Mouse (Mus musculus): Measurements from ENCODE around the gene Gsta2. TPM values are rescaled to one million over a fixed set of nuclear protein-coding genes. Genes with fewer than 3 reads are reported as not detected.
"Not testable (repeated sequence)": the region's sequence is repeated elsewhere in the genome, so short reads cannot be mapped to it uniquely, and the experiment has no call there.

Gsta2 gene
- polyA plus RNA-seq, 1 experiment from 2014 or later = 31.3 TPM

DNA sequence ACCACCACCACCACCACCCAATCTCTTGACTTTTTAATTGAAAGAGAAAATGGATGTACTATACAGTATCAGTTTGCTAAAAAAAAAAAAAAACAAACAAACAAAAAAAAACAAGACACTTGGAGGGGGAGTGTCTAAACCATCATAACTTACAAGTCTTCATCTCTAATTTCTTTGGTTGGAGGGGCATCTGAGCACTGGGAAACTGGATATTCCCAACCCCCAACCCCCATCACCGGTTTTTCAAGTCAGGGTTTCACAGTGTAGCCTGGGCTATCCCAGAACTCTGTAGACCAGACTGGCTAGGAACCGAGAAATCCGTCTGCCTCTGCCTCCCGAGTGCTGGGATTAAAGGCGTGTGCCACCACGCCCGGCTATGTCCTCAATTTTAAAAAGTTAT lies 14.2 kb upstream of the Gsta2 start:
- no peak for ATAC-seq (ENCODE audit: insufficient read depth, low FRiP score)
- 83% methylated on average over 7 of the region's 7 CpGs for WGBS
- H3K27ac ChIP-seq (ENCODE audit: low read length) = no peak overlapping the region
- H3K9ac ChIP-seq (ENCODE audit: low read length) = no peak overlapping the region
- H3K36me3 ChIP-seq (ENCODE audit: control insufficient read depth, insufficient read depth, low read length) = no peaks in the 10 kb centered on the region
- H3K27me3 ChIP-seq (ENCODE audit: control insufficient read depth, insufficient read depth, low read length) = no peaks in the 10 kb centered on the region
- H3K9me3 ChIP-seq (replicated peaks; ENCODE audit: control insufficient read depth, low read length) = no peaks in the 10 kb centered on the region
- no peaks in the 10 kb centered on the region; the same call in 1 of the 2 replicates for H3K4me1 ChIP-seq (ENCODE audit: control insufficient read depth, insufficient read depth, low read length)
- no peak overlapping the region for H3K4me3 ChIP-seq (replicated peaks; ENCODE audit: low read length)
- no peak overlapping the region for H3K4me2 ChIP-seq (ENCODE audit: low read depth, low read length)

- WGBS = 82% methylated on average over 2 of the region's 2 CpGs
- no peaks in the 10 kb centered on the region; the same call in 1 of the 2 replicates for H3K4me1 ChIP-seq (ENCODE audit: control insufficient read depth, insufficient read depth, low read length)
- no peak overlapping the region for H3K27ac ChIP-seq (ENCODE audit: low read length)
- H3K9ac ChIP-seq (ENCODE audit: low read length) = no peak overlapping the region
- no peaks in the 10 kb centered on the region for H3K36me3 ChIP-seq (ENCODE audit: control insufficient read depth, insufficient read depth, low read length)
- no peak for ATAC-seq (ENCODE audit: insufficient read depth, low FRiP score)
- no peaks in the 10 kb centered on the region for H3K9me3 ChIP-seq (replicated peaks; ENCODE audit: control insufficient read depth, low read length)
- no peak overlapping the region for H3K4me2 ChIP-seq (ENCODE audit: low read depth, low read length)
- H3K4me3 ChIP-seq (replicated peaks; ENCODE audit: low read length) = no peak overlapping the region
- no peaks in the 10 kb centered on the region for H3K27me3 ChIP-seq (ENCODE audit: control insufficient read depth, insufficient read depth, low read length)
Observed at GRCm38 (mm10) chr9:78369349-78369748, 13.8 kb upstream of the Gsta2 start.

GRCm38 (mm10) chr9:78368671-78369293 lies 13.2 kb upstream of the Gsta2 start:
- 67% methylated on average over 3 of the region's 3 CpGs for WGBS
- Histone ChIP-seq H3K27ac (ENCODE audit: low read length) (no peak overlapping the region), H3K9me3 (replicated peaks; ENCODE audit: control insufficient read depth, low read length) (no peaks in the 10 kb centered on the region), H3K9ac (ENCODE audit: low read length) (no peak overlapping the region), H3K4me3 (replicated peaks; ENCODE audit: low read length) (no peak overlapping the region), H3K4me1 (ENCODE audit: control insufficient read depth, insufficient read depth, low read length) (no peaks in the 10 kb centered on the region; the same call in 1 of the 2 replicates), H3K36me3 (ENCODE audit: control insufficient read depth, insufficient read depth, low read length) (no peaks in the 10 kb centered on the region), H3K27me3 (ENCODE audit: control insufficient read depth, insufficient read depth, low read length) (no peaks in the 10 kb centered on the region), H3K4me2 (ENCODE audit: low read depth, low read length) (no peak overlapping the region)
- ATAC-seq (ENCODE audit: insufficient read depth, low FRiP score) = no peak

- not testable (repeated sequence) for H3K4me2 ChIP-seq (ENCODE audit: low read depth, low read length); H3K4me3 ChIP-seq (replicated peaks; ENCODE audit: low read length); H3K9ac ChIP-seq (ENCODE audit: low read length); H3K27me3 ChIP-seq (ENCODE audit: control insufficient read depth, insufficient read depth, low read length); H3K27ac ChIP-seq (ENCODE audit: low read length); H3K36me3 ChIP-seq (ENCODE audit: control insufficient read depth, insufficient read depth, low read length); H3K9me3 ChIP-seq (replicated peaks; ENCODE audit: control insufficient read depth, low read length); ATAC-seq (ENCODE audit: insufficient read depth, low FRiP score); H3K4me1 ChIP-seq (ENCODE audit: control insufficient read depth, insufficient read depth, low read length)
- WGBS = 87% methylated on average over 16 of the region's 16 CpGs
Observed at GRCm38 (mm10) chr9:78367959-78368358, 12.4 kb upstream of the Gsta2 start, which contains the start of gene Dppa5a. Dppa5a (minus strand) TSS chr9:78368177.

GRCm38 (mm10) chr9:78365850-78366544 lies 10.4 kb upstream of the Gsta2 start:
- ATAC-seq (ENCODE audit: insufficient read depth, low FRiP score) = no peak
- 64% methylated on average over 13 of the region's 13 CpGs for WGBS

DNA sequence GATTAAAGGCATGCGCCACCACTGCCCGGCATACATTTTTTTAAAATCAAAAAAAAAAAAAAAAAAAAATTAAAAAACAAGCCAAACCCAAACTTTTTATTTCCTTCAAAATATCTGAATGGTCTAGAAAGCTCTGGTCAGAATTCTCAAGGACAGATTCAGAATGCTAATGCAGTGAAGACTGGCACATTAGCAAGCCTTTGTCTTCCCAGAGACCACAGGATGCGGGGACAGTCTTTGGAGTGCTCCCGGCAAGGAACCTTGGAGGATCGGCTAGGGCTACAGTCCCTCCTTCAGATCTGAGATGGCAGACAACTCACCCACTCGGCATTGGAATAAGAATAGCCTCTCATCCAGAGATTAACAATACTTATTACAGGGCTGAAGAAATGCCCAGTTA lies 9.1 kb upstream of the Gsta2 start:
- no peak overlapping the region for H3K27ac ChIP-seq (ENCODE audit: low read length)
- H3K36me3 ChIP-seq (ENCODE audit: control insufficient read depth, insufficient read depth, low read length) = no peaks in the 10 kb centered on the region
- no peak overlapping the region for H3K4me3 ChIP-seq (replicated peaks; ENCODE audit: low read length)
- no peak for ATAC-seq (ENCODE audit: insufficient read depth, low FRiP score)
- H3K27me3 ChIP-seq (ENCODE audit: control insufficient read depth, insufficient read depth, low read length) = no peaks in the 10 kb centered on the region
- no peaks in the 10 kb centered on the region; the same call in 1 of the 2 replicates for H3K4me1 ChIP-seq (ENCODE audit: control insufficient read depth, insufficient read depth, low read length)
- no peak overlapping the region for H3K9ac ChIP-seq (ENCODE audit: low read length)
- WGBS = 90% methylated on average over 6 of the region's 6 CpGs
- no peak overlapping the region for H3K4me2 ChIP-seq (ENCODE audit: low read depth, low read length)
- H3K9me3 ChIP-seq (replicated peaks; ENCODE audit: control insufficient read depth, low read length) = no peaks in the 10 kb centered on the region

More at GRCm38 (mm10) chr9:78365850-78366544, 10.4 kb upstream of the Gsta2 start:
- Histone ChIP-seq H3K27ac (ENCODE audit: low read length) (no peak overlapping the region), H3K27me3 (ENCODE audit: control insufficient read depth, insufficient read depth, low read length) (no peaks in the 10 kb centered on the region), H3K36me3 (ENCODE audit: control insufficient read depth, insufficient read depth, low read length) (no peaks in the 10 kb centered on the region), H3K4me1 (ENCODE audit: control insufficient read depth, insufficient read depth, low read length) (no peaks in the 10 kb centered on the region; the same call in 1 of the 2 replicates), H3K9me3 (replicated peaks; ENCODE audit: control insufficient read depth, low read length) (no peaks in the 10 kb centered on the region), H3K4me3 (replicated peaks; ENCODE audit: low read length) (no peak overlapping the region), H3K9ac (ENCODE audit: low read length) (no peak overlapping the region), H3K4me2 (ENCODE audit: low read depth, low read length) (no peak overlapping the region)

DNA sequence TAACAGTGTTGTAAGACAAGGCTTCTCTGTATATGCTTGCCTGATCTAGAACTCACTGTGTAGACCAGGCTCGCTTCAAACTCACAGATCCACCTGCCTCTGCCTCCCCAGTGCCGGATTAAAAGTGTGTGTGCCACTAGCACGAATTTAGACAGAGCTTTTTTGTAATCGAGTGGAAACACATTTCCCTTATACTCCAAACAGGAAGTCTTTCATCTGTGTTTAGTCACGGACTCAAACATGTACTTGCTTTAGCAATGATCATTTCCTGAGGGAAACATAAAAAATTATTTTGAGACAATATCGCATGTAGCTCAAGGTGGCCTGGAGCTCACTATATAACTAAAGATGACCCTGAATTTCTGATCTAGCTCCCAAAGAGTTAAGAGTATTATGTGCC lies 7.8 kb upstream of the Gsta2 start:
- Histone ChIP-seq H3K4me3 (replicated peaks; ENCODE audit: low read length) (no peak overlapping the region), H3K36me3 (ENCODE audit: control insufficient read depth, insufficient read depth, low read length) (no peaks in the 10 kb centered on the region), H3K9me3 (replicated peaks; ENCODE audit: control insufficient read depth, low read length) (no peaks in the 10 kb centered on the region), H3K9ac (ENCODE audit: low read length) (no peak overlapping the region), H3K27ac (ENCODE audit: low read length) (no peak overlapping the region), H3K4me2 (ENCODE audit: low read depth, low read length) (no peak overlapping the region), H3K4me1 (ENCODE audit: control insufficient read depth, insufficient read depth, low read length) (no peaks in the 10 kb centered on the region; the same call in 1 of the 2 replicates), H3K27me3 (ENCODE audit: control insufficient read depth, insufficient read depth, low read length) (no peaks in the 10 kb centered on the region)
- no peak for ATAC-seq (ENCODE audit: insufficient read depth, low FRiP score)
- WGBS = 61% methylated on average over 6 of the region's 6 CpGs

- Histone ChIP-seq H3K36me3 (ENCODE audit: control insufficient read depth, insufficient read depth, low read length) (no peaks in the 10 kb centered on the region), H3K27me3 (ENCODE audit: control insufficient read depth, insufficient read depth, low read length) (no peaks in the 10 kb centered on the region), H3K4me1 (ENCODE audit: control insufficient read depth, insufficient read depth, low read length) (no peaks in the 10 kb centered on the region), H3K4me2 (ENCODE audit: low read depth, low read length) (no peak overlapping the region), H3K9me3 (replicated peaks; ENCODE audit: control insufficient read depth, low read length) (no peaks in the 10 kb centered on the region), H3K9ac (ENCODE audit: low read length) (no peak overlapping the region), H3K4me3 (replicated peaks; ENCODE audit: low read length) (no peak overlapping the region), H3K27ac (ENCODE audit: low read length) (no peak overlapping the region)
- WGBS = 47% methylated on average over 2 of the region's 2 CpGs
- ATAC-seq (ENCODE audit: insufficient read depth, low FRiP score) = no peak
Observed at GRCm38 (mm10) chr9:78360484-78360872, 4.9 kb upstream of the Gsta2 start.

- no peak overlapping the region for H3K4me2 ChIP-seq (ENCODE audit: low read depth, low read length)
- H3K36me3 ChIP-seq (ENCODE audit: control insufficient read depth, insufficient read depth, low read length) = no peaks in the 10 kb centered on the region
- no peaks in the 10 kb centered on the region for H3K9me3 ChIP-seq (replicated peaks; ENCODE audit: control insufficient read depth, low read length)
- H3K27me3 ChIP-seq (ENCODE audit: control insufficient read depth, insufficient read depth, low read length) = no peaks in the 10 kb centered on the region
- no peak overlapping the region for H3K27ac ChIP-seq (ENCODE audit: low read length)
- ATAC-seq (ENCODE audit: insufficient read depth, low FRiP score) = no peak
- WGBS = 78% methylated on average over 6 of the region's 6 CpGs
- no peak overlapping the region for H3K9ac ChIP-seq (ENCODE audit: low read length)
- H3K4me1 ChIP-seq (ENCODE audit: control insufficient read depth, insufficient read depth, low read length) = no peaks in the 10 kb centered on the region
- H3K4me3 ChIP-seq (replicated peaks; ENCODE audit: low read length) = no peak overlapping the region
Observed at GRCm38 (mm10) chr9:78359750-78360483, 4.3 kb upstream of the Gsta2 start.

Measured in stomach, embryonic 16.5 days (tissue).